Mouse (Mus musculus) liver, embryonic 14.5 days (tissue): ENCODE data around the gene Actn4. TPM values are rescaled to one million over a fixed set of nuclear protein-coding genes. Genes with fewer than 3 reads are reported as not detected.
"Not testable (repeated sequence)": the region's sequence is repeated elsewhere in the genome, so short reads cannot be mapped to it uniquely, and the experiment has no call there.

ENCODE experiments used
- ATAC-seq: fragments of 200-750 bp; cut with Nextera tagmentation; 2 replicates; pipeline ENCODE4 v1.8.0; 2017; ENCODE audit warnings: moderate number of reproducible peaks, mild to moderate bottlenecking, moderate library complexity; ENCODE audit not compliant: insufficient read depth
- DNase-seq, 3 experiments: peaks; one replicate each; pipeline ENCODE4 v3.0.0-alpha.2; 2012 to 2013; ENCODE audit warnings: low read depth in 3 of 3, low spot score in 3 of 3
- H3K27ac ChIP-seq: fragments of 300-500 bp; sonication (generic); 2 replicates; pipeline ENCODE4 v1.5.1; 2014; ENCODE audit warnings: moderate library complexity, mild to moderate bottlenecking, control low read depth, inconsistent platforms
- H3K27me3 ChIP-seq: fragments of 300-500 bp; sonication (generic); 2 replicates; pipeline ENCODE4 v1.6.1; 2014; ENCODE audit warnings: mild to moderate bottlenecking, low read length, moderate library complexity; ENCODE audit not compliant: control insufficient read depth, insufficient read depth
- H3K36me3 ChIP-seq: fragments of 300-500 bp; sonication (generic); replicated peaks from 2 replicates; pipeline ENCODE4 v1.6.1; 2014; ENCODE audit warnings: low read depth; ENCODE audit not compliant: control insufficient read depth, insufficient read depth
- H3K4me1 ChIP-seq, 2 experiments: fragments of 200-500 bp in 1 of 2; fragments of 300-500 bp in 1 of 2; sonication (generic) in 1 of 2; replicated peaks; 2 replicates each; pipeline ENCODE4 v1.6.1; 2012 to 2014; ENCODE audit warnings: antibody characterized with exemption in 1 of 2, inconsistent platforms in 1 of 2, low read length in 1 of 2; ENCODE audit not compliant: control insufficient read depth in 2 of 2, insufficient read depth in 2 of 2
- H3K4me2 ChIP-seq: fragments of 300-500 bp; sonication (generic); 2 replicates; pipeline ENCODE4 v1.6.1; 2014; ENCODE audit warnings: low read depth, mild to moderate bottlenecking, control low read depth, moderate library complexity
- H3K4me3 ChIP-seq, 2 experiments: fragments of 200-500 bp in 1 of 2; fragments of 300-500 bp in 1 of 2; sonication (generic) in 1 of 2; 2 replicates each; pipeline ENCODE4 v1.5.1; 2012 to 2014; ENCODE audit warnings: low read depth in 2 of 2, low read length in 2 of 2, mild to moderate bottlenecking in 2 of 2, control low read depth in 1 of 2, inconsistent platforms in 1 of 2, moderate library complexity in 1 of 2; ENCODE audit not compliant: insufficient read depth in 1 of 2
- H3K9ac ChIP-seq: fragments of 300-500 bp; sonication (generic); replicated peaks from 2 replicates; pipeline ENCODE4 v1.6.1; 2014; ENCODE audit warnings: mild to moderate bottlenecking, control low read depth, moderate library complexity
- H3K9me3 ChIP-seq: fragments of 300-500 bp; sonication (generic); 2 replicates; pipeline ENCODE4 v1.6.1; 2016; ENCODE audit warnings: low read length, mixed read lengths; ENCODE audit not compliant: control insufficient read depth
- CTCF ChIP-seq: IDR thresholded peaks from 2 replicates; pipeline ENCODE4 v1.5.1; 2016; ENCODE audit warnings: antibody characterized with exemption, low read depth, control low read depth
- EP300 ChIP-seq: IDR thresholded peaks from 2 replicates; pipeline ENCODE4 v1.6.1; 2016; ENCODE audit warnings: antibody characterized with exemption, low read depth
- WGBS: fragments of 180-500 bp; shearing (Covaris S2); extraction: QIAGEN DNeasy Blood & Tissue Kit; methylation state at CpG from one replicate; pipeline ENCODE4 v1.1.7; 2014; ENCODE audit not compliant: insufficient replicate concordance; 5-methylcytosine and 5-hydroxymethylcytosine counted together
- polyA plus RNA-seq, 2 experiments: library from polyadenylated mRNA; depleted of rRNA in 1 of 2; stranded (reverse) in 1 of 2; unstranded in 1 of 2; fragments of >200 nt; fragmentation: Nextera tagmentation in 1 of 2; extraction: Ambion mirVana in 1 of 2; gene quantifications; 2 replicates each; pipeline versions ENCODE4 v1.2.1 to v1.2.3; 2012 to 2014

Actn4 gene
- polyA plus RNA-seq, 2 experiments, result 80.4 to 94.5 TPM

- H3K36me3 ChIP-seq, result peaks cover 61% of the 10 kb centered on the region
- peaks cover 4% of the 10 kb centered on the region for H3K27me3 ChIP-seq
- TF ChIP-seq EP300 (no peak), CTCF (peak; percentile 70)
- H3K9ac ChIP-seq, result no peak overlapping the region
- DNase-seq (no peak), ATAC-seq (no peak)
- H3K27ac ChIP-seq, result no peak overlapping the region
- H3K9me3 ChIP-seq, result no peaks in the 10 kb centered on the region
- H3K4me2 ChIP-seq, result no peak overlapping the region
- 0 out of 4 replicates have a peak, but pooled peaks cover 0 to 2% of the 10 kb centered on the region in 2 experiments for H3K4me1 ChIP-seq
- WGBS, result 62% methylated on average over 7 of the region's 7 CpGs
- H3K4me3 ChIP-seq, result no peak overlapping the region
Observed at GRCm38 (mm10) chr7:28893643-28894265, 68.4 kb downstream of the Actn4 start.

GRCm38 (mm10) chr7:28892601-28893000, 69.5 kb downstream of the Actn4 start:
- ATAC-seq (no peak), DNase-seq (no peak)
- H3K4me3 ChIP-seq, result no peak overlapping the region
- no peak for TF ChIP-seq CTCF
- TF ChIP-seq EP300, result no peak
- 90% methylated on average over 17 of the region's 17 CpGs for WGBS
- H3K4me1 ChIP-seq, result 0 out of 4 replicates have a peak, but pooled peaks cover 0 to 2% of the 10 kb centered on the region in 2 experiments
- H3K9me3 ChIP-seq, result no peaks in the 10 kb centered on the region
- H3K27ac ChIP-seq, result no peak overlapping the region
- no peak overlapping the region for H3K9ac ChIP-seq
- no peak overlapping the region for H3K4me2 ChIP-seq
- H3K36me3 ChIP-seq, result peaks cover 49% of the 10 kb centered on the region
- peaks cover 15% of the 10 kb centered on the region for H3K27me3 ChIP-seq

DNA sequence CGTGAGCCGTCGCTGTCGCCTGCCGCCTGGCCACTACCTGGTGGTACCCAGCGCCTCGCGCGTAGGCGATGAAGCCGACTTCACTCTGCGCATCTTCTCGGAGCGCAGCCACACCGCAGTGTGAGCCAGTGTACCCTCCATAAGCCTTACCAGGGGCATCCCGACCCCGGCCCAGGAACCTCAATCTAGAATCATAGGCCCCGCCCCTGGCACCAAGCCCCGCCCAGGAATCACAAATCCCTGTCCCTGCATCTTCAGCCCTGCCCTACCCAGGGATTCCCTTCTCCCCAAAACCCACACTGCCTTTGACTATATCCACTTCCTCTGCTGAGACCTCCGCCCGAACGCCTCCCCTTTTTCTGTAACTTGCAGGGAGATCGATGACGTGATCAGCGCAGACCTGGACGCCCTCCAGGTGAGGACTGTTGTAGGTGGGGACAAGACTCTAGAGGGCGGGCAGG, 73.4 kb downstream of the Actn4 start:
- Histone ChIP-seq H3K36me3 (peaks cover 12% of the 10 kb centered on the region), H3K9me3 (no peaks in the 10 kb centered on the region), H3K4me3 (no peak overlapping the region), H3K27ac (no peak overlapping the region), H3K27me3 (peaks cover 19% of the 10 kb centered on the region), H3K4me2 (peak overlapping the region; percentile 29), H3K9ac (no peak overlapping the region), H3K4me1 (0 out of 4 replicates have a peak, but pooled peaks cover 0 to 2% of the 10 kb centered on the region in 2 experiments)
- TF ChIP-seq EP300 (no peak), CTCF (no peak)
- no peak for DNase-seq
- WGBS, result 5% methylated on average over 27 of the region's 27 CpGs
- no peak for ATAC-seq

DNA sequence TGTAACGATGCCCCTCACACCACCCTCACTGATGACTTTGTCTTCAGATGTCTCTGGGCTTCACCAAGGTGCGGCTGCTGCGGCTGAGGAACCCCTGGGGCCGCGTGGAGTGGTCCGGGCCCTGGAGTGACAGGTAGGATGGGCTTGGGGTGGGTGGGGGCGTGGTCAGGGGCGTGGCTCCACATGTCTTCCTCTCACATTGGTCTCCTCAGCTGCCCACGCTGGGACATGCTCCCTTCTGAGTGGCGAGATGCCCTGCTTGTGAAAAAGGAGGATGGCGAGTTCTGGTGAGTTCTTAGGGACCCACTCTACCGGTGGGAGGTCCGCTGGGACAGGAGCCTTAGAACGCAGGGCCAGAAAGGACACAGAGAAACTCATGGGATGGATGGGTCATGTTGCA, 75.7 kb downstream of the Actn4 start:
- no peaks in the 10 kb centered on the region for H3K36me3 ChIP-seq
- H3K27ac ChIP-seq, result no peak overlapping the region
- ATAC-seq (no peak), DNase-seq (no peak)
- peaks cover 19% of the 10 kb centered on the region for H3K27me3 ChIP-seq
- no peak overlapping the region for H3K9ac ChIP-seq
- no peak overlapping the region for H3K4me2 ChIP-seq
- no peaks in the 10 kb centered on the region for H3K9me3 ChIP-seq
- 25% methylated on average over 14 of the region's 14 CpGs for WGBS
- H3K4me1 ChIP-seq, result 0 out of 4 replicates have a peak, but pooled peaks cover 0 to 2% of the 10 kb centered on the region in 2 experiments
- no peak overlapping the region for H3K4me3 ChIP-seq
- TF ChIP-seq CTCF, result no peak
- no peak for TF ChIP-seq EP300

- H3K36me3 ChIP-seq, H3K4me1 ChIP-seq, H3K4me3 ChIP-seq, H3K9me3 ChIP-seq, ATAC-seq, H3K27ac ChIP-seq, H3K9ac ChIP-seq, DNase-seq, H3K4me2 ChIP-seq: not testable (repeated sequence)
- H3K27me3 ChIP-seq, result peaks cover 15% of the 10 kb centered on the region
- WGBS, result 64% methylated on average over 4 of the region's 4 CpGs
Observed at GRCm38 (mm10) chr7:28883704-28884103, 78.4 kb downstream of the Actn4 start.
